Mouse (Mus musculus) c-Kit-positive CD71-negative TER-119-negative erythroid progenitor cells, embryonic 14.5 days (primary cell): ENCODE measurements around the gene Arpc5.

ENCODE experiments used
- DNase-seq: peaks from one replicate; pipeline ENCODE4 v3.0.0-alpha.2; 2013; ENCODE audit warnings: low read depth

Arpc5 gene

GRCm38 (mm10) chr1:152815265-152815701 is 48.9 kb downstream of the Arpc5 start:
- DNase-seq: no peak

- no peak for DNase-seq
Measured at GRCm38 (mm10) chr1:152817027-152817769, 50.9 kb downstream of the Arpc5 start.

- DNase-seq: no peak
Measured at GRCm38 (mm10) chr1:152817794-152818193, 51.5 kb downstream of the Arpc5 start.

- DNase-seq: no peak
Measured at GRCm38 (mm10) chr1:152819558-152819957, 53.2 kb downstream of the Arpc5 start.

DNA sequence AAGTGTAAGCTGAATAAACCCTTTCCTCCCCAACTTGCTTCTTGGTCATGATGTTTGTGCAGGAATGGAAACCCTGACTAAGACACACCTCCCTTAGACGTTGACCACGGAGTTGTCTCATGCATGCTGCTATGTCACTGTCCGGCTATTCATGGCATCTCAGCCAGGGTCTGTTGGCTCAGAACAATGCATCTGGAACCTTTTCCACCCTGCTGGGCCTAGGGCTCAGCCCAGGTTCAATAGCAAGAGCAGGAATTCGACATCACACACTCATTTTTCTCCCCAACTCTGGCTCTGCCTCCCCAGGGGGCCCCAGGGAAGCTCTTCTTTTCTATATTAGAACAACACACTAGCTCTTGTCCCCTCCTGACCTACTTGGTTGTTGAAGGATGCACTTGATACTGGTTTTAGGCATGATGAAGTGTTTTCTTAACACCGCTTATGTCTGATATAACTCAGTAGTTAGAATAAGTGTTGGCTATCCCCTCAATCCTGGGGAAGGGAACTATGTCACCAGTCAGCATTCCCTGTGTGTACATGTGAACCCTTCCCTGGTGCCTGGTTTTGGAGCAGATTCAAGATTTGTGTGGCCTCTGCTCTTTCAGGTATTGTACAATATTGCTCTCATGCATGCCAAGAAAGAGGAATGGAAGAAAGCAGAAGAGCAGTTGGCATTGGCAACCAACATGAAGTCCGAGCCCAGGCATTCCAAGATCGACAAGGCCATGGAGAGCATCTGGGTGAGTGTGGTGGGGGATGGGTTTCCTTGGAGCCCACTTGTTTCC is 54.8 kb downstream of the Arpc5 start:
- DNase-seq: no peak

GRCm38 (mm10) chr1:152821746-152822145 is 55.4 kb downstream of the Arpc5 start:
- no peak for DNase-seq

DNA sequence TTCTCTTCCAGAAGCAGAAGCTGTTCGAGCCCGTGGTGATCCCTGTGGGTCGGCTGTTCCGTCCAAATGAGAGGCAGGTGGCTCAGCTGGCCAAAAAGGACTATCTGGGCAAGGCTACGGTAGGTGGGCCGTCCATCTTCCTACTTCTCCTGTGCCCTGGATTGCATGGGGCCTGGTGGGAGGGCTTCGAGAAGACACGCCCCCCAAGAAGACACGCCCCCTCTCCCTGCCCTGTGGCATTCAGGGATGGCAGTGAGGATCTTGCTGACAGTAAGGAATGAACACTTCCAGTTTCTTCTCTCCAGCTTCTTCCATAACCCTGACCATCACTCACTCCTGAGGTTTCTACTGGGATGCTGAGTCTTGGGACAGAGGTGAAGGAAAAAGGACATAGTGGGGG is 57.9 kb downstream of the Arpc5 start:
- DNase-seq: no peak
